Mouse (Mus musculus) E14TG2a.4 (cell line): ENCODE data around the gene Rassf5.

ENCODE experiments used
- CTCF ChIP-seq: conservative IDR thresholded peaks from 2 replicates; pipeline ENCODE4 v1.5.1; 2014; ENCODE audit warnings: low read length
- POU5F1 ChIP-seq: IDR thresholded peaks from 2 replicates; pipeline ENCODE4 v1.6.1; 2014; ENCODE audit warnings: low read length, borderline replicate concordance

- TF ChIP-seq CTCF (peak; percentile 66), POU5F1 (no peak)
Measured at GRCm38 (mm10) chr1:131245926-131246325, 868 bp upstream of the Rassf5 start.
